Mouse (Mus musculus) kidney, adult 11 months (tissue): ENCODE measurements at regions not wholly inside any gene's neighbourhood (a gene's known extent, or its start where the extent isn't known, plus 50 kb on each side); places are given as distances from the start of the nearest gene placed in this dataset.

ENCODE experiments used
- DNase-seq: peaks from one replicate; pipeline ENCODE4 v3.0.0; 2022

- DNase-seq, result no peak
These were observed 53.3 kb downstream of the Fos start for GRCm38 (mm10) chr12:85527011-85527410.

DNA sequence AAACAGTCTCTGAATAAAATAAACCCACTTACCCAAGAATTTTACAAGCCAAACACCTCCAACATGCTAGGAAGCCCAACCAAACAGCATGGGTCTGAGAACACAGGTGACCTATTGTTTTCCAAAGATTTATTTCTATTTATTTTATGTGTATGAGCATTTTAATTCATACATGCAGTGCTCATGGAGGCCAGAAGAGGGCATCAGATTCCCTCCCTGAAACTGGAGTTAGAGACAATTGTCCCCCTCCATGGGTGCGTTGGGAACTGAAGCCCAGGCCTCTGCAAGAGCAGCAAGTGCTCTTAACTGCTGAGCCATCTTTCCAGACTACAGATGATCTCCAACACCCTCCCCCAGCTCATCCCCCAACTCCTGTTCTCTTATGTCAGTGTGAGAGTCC lies 57.9 kb downstream of the Fos start:
- no peak for DNase-seq

- DNase-seq, result no peak
These were observed 58.5 kb downstream of the Fos start for GRCm38 (mm10) chr12:85532221-85532612.

- peak; percentile 82 for DNase-seq
These were observed 59.1 kb downstream of the Fos start for GRCm38 (mm10) chr12:85532613-85533460.

GRCm38 (mm10) chr12:85533603-85534002 lies 59.9 kb downstream of the Fos start:
- no peak for DNase-seq

DNA sequence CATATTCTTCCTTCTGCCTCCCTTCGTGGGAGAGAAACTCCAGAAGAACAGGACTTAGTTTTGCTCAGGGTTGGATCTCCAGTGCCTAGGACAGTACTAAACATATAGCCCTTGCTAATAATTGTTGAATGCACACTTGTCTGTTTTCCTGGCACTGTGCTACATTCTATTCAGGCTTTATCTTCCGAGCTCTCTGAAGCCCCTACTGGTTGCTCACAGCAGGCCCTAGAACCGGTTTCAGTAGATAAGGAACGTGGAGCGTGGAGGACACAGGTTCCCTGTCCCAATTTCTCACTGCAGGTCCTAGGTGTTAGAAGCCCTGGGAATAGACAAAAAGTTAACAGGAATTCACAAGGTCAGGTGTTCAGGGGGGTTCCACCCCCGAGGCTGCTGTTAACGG lies 59.4 kb upstream of the Jdp2 start:
- no peak for DNase-seq

- DNase-seq, result peak; percentile 28
These were observed 57.7 kb upstream of the Jdp2 start for GRCm38 (mm10) chr12:85541153-85541552.

DNA sequence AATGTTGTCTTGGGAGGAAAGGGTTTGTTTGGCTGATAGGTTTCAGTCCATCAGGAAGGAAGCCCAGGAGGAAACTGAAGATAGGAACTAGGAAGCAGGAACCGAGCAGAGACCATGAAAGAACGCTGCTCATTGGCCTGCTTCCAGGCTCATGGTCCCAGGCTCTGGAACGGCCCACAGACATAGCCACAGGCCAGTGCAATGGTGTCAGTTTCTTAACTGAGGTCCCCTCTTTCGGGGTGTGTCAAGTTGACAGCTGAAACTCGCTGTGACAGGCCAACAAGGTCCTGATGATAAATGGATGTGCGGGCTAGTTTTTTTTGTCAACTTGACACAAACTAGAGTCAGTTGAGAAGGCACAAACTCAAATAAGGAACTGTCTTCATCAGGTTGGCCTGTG lies 55.9 kb upstream of the Jdp2 start:
- DNase-seq, result no peak

- no peak for DNase-seq
These were observed 55.3 kb upstream of the Jdp2 start for GRCm38 (mm10) chr12:85543520-85543919.

GRCm38 (mm10) chr12:85544801-85545200 lies 54.0 kb upstream of the Jdp2 start:
- no peak for DNase-seq

DNA sequence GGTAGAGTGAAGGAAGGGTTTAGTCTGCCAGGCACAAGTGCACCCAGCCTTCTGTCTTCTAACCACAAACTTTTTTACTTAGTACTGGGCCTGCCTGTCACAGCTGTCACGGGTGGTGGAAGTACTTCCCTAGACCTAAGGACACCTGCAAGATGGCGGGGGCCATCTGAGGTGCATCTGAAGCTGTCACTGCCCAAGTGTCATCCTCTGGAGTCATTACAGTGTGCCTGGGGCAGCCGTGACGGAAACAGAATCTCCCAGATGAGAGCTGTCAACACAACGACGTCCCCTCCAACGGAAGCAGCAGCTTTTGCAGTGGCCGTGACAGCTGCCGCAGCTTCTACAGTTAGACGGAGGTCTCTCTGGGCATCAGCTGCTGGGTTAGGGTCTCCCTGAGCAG lies 53.1 kb upstream of the Jdp2 start:
- DNase-seq, result no peak

DNA sequence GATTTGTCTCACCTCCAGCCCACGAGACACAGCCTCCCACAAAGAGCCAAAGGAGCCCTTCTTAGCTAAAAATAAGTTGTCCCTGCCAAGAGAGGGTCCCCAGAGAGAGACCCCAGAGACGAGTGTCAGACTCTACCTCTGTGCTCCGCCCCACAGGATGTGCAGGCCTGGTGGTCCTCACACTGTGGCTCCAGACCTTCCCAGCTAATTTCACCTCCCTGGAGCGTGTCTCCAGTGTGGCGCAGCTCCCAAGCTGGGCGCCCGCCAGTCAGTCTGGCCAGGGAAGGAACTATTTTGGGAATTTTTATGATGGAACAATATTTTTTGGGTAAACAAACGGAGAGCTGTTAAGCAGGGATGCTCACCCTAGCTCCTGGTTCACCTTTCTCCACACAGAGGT lies 50.8 kb upstream of the Jdp2 start:
- DNase-seq, result no peak
